Mouse (Mus musculus): ENCODE data around the gene Zfp704.

DNA sequence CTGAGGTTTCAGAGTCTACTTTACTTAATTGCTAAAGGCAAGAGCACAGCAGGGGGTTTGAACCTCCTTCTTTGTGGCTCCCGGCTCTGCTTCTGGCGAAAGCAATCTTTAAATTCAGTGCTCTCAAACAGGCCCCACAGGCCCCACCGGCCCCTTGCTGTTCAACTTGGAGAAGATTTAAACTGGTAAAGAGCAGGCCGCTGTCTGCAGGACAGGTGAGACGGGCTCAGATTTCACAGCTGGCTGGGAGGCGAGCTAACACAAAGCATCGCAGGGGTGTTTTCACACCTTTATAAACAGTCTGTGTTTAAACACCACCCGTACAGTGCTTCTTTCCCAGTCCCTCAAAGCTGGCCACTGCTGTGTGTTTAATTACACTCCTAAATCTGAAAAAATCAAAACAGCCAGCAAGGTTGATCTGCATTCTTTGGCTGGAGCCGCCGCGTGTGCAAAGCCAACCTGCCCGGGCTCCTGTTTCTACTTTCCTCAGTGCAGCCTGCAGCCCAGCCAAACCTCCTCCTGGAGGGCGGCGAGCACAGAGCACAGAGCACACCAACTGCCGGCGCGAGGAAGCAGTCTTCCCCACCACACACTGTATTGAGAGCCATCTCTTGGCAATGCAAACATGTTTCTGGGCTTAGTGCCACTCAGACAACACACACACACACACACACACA lies 89.7 kb downstream of the Zfp704 start:
- TF ChIP-seq FLI1 (IDR thresholded peaks at IDR 0.05; ENCODE audit: low read length): no peak
- no peak for TF ChIP-seq GATA1 (IDR thresholded peaks at IDR 0.05; ENCODE audit: borderline replicate concordance, low read length)

Data from megakaryocyte, embryonic 14.5 days (primary cell).